Mouse (Mus musculus) cerebral cortex, adult 2 months (tissue): Measurements from ENCODE around the gene Plcl1.

ENCODE experiments used
- WGBS: fragments of 180-500 bp; shearing (Covaris S2); methylation state at CpG from one replicate; pipeline ENCODE4 v1.1.7; 2018; 5-methylcytosine and 5-hydroxymethylcytosine counted together

Plcl1 gene

DNA sequence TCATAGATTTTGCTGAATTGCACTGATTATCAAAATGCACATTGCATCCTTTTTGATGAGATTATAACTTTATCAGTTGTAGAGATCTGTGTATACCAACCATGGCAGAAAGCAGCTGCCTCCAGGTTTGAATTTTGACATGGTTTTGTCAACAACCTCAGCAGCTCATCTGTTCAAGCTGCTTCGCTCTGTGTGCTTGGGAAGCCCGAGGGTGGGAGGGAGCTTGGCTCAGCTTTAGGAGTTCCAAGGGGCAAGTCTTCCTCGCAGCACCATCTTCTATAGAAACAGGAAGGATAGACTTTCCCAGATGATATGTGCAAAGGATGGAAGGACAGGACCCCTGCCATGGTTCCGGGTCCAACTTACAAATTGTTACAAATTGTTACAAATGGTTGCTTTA is 32.9 kb downstream of the Plcl1 start:
- WGBS: 70% methylated on average over 4 of the region's 4 CpGs

DNA sequence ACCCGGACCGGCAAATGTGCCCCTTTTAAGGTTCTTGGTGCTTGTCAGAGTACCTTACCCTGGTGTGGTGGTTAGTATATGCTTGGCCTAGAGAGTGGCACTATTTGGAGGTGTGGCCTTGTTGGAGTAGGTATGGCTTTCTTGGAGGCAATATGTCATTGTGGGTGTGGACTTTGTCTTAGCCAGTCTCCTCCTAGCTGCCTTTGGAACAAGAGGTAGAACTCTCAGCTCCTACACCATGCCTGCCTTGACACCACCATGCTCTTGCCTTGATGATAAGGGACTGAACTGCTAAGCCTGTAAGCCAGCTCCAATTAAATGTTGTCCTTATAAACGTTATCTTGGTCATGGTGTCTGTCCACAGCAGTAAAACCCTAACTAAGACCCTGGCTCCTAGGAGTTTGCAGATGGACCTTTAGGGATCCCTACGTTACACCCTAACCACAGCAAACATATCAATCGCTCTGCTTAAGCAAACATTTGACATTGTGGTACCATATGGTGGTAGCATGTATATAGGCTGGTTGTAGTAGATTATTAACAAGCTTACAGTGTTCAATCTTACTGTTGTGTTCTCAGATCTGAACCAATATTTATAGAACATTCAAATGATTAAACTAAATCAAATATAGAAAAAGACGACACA is 39.4 kb downstream of the Plcl1 start:
- 91% methylated on average over 6 of the region's 6 CpGs for WGBS

DNA sequence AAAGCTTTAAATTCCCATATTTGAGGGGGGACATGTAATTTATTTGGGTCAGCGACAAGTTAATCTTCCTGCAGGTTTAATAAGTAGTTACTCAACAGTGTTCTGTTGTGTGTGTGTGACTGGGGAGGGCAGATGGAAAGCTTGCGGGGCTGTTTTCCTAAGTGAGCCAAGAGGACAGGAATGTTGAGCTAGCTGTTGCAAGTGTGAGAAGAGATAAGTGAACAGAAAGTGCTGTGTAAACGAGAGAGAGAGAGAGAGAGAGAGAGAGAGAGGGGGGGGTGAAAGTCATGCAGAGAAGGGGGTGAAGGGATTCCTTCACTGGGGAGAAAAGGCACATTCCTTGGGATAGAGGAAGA is 39.9 kb downstream of the Plcl1 start:
- WGBS: 67% methylated on average over 3 of the region's 3 CpGs

DNA sequence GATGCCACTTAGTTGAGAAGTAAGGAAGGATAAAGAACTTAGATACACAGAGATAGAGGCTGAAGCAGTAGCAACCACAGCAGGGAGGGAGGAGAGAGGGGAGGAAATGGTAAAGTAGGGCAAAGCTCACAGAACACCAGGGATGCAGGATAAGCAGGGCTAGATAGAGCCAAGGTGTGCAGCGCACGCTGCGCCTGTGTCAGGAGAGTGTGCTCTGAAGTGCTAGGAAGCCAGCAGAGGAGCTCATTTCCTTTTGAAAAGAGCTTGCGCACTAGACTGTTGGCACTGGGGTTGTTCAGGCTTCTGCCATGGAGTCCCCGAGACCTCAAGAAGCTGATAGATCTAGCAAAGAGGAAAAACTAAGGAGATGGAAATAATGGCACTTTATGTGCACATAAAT is 40.6 kb downstream of the Plcl1 start:
- WGBS: 72% methylated on average over 5 of the region's 5 CpGs

DNA sequence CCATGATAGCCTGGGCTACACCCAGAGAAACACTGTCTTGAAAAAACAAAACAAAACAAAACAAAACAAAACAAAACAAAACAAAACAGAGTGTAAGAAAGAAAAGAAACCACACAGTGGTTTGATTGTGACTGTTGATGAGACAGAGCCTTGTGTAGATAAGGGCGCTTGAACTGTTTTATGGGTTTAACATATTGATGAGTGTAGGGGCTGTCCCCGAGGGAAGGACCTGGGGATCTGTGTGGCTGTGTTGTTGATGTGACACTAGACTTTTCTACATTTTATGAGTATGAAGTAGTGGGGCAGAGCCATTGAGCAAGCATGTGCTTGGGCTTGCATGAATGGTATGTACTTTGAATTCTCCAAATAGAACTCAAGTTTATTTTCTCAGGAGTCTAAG is 41.2 kb downstream of the Plcl1 start:
- 84% methylated on average over 2 of the region's 2 CpGs for WGBS

DNA sequence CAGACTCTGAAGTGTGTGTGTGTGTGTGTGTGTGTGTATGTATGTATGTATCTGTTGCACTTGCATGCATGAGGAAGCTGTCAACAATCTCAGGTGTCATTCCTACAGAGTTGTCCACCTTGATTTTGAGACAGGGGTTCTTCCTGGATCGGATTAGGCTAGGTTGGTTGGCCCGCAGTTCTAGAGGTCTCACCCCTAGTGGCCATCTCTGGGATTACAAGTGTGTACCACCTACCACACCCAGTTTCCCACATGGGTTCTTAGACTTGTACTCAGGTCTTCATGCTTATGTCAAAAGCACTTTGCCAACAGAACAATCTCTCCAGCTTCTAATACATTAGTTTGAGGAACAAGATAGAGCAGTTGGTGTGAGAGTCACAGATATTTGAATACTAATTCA is 41.9 kb downstream of the Plcl1 start:
- 87% methylated on average over 2 of the region's 2 CpGs for WGBS

DNA sequence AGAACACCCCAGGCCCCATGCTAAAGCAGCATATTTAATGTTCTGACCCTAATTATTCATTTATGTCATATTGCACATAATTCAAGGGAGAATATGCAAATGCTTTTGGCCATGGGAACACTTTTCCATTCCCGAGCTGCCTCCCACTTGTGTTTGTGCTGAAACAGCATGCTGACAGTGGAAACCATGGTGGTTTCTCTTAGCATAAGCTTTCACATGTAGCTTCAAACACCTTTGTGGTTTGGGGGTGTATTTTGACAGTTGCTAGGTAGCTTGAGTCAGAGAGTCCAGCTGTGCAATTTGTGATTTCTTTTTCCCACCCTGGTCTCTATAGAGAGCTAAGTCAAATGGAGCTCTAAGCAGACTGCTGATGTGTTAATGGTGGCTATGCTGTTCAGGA is 42.4 kb downstream of the Plcl1 start:
- 49% methylated on average over 1 of the region's 1 CpGs for WGBS

DNA sequence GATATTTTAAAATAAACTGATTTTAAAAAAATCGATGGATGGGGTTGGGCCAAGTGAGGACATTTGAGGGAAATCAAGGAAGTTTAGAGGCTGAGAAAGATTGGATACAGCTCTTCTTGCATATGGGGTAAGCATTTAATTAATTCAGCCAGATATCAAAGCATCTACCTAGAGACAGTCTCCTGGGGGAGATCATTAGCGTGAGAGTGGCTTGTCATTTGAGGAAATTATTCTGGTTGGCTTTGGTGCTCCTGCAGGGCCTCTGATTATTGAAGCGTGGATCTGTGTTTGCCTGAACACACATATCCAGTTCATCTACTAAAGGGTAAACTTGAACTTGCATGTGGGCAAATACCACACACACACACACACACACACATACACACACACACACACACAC is 44.1 kb downstream of the Plcl1 start:
- 90% methylated on average over 3 of the region's 3 CpGs for WGBS

DNA sequence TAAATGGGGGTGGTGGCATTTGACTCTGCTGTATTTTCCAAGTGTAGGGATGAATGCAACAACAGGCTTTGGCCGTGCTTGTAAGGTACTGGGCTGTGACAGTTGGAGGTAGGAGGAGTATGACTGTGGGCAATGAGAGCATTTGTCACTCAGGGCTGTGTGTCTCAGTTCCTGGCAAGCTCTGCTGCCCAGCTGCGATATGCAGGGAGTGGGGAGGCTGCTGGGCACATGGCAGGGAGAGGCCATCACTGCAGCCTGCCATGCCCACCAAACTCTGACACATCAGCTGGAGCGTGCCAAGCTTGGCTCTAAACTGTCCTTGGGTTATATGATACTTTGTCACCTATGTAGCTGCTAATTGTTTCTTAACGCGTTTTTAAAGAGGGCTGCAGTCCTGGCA is 48.4 kb downstream of the Plcl1 start:
- WGBS: 49% methylated on average over 5 of the region's 5 CpGs

DNA sequence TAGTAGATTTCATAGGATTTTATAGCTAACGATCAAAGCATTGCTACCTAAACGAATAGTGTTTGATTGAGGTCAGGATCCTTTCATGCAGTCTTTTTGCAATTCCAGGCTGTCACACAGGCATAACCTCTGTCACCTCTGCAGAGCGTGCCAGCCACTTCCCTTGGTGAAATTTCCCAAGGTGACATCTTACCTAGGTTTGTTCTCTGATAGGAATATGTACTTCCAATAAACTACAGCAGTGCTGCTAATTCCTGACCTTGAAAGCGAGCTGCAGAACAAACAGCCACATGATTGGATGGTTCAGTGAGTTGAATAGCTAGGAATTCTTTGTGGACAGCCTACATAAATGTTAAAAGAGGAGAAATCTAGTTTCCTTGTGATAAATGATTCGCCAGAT is 56.6 kb downstream of the Plcl1 start:
- whole genome bisulfite sequencing: 85% methylated on average over 5 of the region's 5 CpGs

DNA sequence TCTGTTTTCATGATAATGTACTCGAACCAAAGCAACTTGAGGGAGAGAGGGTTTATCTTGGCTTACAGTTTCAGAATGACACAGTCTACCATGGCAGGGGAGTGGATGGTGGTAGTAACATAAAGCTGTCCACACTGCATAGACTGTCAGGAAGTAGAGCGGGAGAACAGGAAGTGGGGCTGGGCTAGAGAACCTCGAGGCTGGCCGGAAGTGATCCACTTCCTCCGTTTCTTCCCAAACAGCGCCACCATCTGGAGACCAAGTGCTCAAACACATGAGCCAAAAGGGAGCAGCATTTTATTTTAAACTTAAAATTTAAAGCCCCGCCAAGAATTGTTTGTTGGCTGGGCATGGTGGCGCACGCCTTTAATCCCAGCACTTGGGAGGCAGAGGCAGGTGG is 68.0 kb downstream of the Plcl1 start:
- 89% methylated on average over 9 of the region's 9 CpGs for WGBS

DNA sequence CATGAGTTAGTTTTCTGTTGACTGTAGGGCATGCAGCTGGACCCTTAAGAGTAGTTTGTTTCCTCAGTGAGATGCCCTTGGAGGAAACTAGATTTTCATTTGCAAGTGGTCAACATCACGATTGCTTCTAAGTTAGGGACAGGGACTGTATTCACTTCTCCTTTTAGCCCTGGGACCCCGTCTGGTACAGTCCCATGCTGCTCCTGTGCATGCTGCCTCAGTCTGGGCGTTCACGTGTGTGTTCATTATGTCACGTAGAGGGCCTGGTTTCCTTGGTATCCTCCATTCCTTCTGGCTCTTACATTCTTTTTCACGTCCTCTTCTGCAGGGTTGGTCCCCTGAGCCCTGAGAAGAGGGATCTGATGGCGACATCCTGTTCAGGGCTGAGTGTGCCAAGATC is 69.3 kb downstream of the Plcl1 start:
- WGBS: 74% methylated on average over 7 of the region's 7 CpGs

DNA sequence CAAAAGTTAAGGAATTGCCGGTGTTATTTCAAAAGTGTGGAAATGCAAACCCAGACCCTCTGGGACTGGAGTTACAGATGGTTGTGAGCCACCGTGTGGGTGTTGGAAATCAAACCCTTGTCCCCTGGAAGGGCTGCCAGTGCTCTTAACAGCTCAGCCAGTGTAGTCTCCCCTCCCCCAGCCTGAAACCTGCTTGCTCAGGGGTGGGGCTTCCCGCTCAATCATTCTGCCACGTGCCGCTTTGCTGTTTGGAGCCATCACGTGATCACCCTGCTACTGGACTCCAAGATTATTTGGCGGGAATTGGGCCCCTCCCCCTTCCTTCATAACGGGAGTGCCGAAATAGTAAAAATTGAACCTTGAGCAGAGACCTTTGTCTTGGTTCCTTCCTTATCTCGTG is 81.7 kb downstream of the Plcl1 start:
- 83% methylated on average over 10 of the region's 10 CpGs for WGBS

DNA sequence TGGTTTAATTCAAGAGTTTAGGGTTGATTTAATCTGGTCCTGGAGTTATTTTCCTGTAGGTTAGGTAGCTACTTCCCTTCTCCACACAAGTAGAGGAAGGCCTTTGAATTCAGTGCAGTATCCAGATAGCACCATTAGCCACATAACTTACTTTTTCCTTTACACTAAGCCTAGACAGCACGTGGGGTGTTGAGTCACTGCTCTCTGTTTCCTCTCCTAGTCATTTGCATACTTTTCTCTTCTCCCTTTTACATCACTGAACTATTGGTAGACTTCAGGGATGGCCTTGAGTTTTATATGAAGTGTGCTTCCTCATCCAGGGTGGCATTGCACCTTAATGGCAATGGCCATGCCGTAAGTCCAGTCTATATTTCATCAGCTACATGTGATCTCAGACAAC is 82.5 kb downstream of the Plcl1 start:
- 70% methylated on average over 2 of the region's 2 CpGs for WGBS

DNA sequence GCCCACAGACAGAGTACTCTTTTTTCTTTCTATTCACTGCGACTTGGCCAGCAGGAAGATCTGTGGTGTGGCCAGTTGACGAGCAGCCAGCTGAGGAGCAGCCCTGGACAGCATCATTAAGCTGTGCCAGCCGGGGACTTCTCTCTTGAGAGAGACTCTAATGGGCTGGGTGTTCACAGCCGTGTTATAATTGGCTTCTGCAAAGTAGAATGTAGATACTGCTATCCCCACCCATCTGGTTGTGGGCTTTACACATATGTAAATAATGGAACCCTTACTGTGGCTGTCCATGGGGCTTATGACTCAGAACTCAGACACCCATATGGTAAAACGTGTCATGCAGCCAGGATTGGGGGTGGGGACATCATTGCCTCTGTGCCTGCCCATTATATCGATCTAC is 83.6 kb downstream of the Plcl1 start:
- WGBS: 27% methylated on average over 6 of the region's 6 CpGs

DNA sequence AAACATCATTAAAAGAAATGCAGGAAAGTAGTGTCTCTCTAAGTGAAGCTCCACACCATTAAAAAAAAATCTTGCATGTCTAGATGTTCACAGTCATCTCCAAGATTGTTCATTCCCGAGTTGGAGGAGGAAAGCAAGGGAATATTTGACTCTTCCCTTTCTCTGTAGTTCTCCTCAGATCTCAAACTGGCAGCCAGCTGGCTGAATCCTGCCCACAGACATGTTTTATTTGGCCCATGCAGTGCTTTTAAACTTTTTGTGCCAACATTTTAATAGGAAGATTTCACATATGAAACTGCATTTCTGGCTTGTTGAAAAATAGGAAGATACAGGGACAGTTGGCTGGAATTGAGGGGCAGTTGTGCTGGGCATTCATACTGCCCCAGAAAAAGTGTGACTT is 94.2 kb downstream of the Plcl1 start:
- WGBS: 29% methylated on average over 1 of the region's 1 CpGs

DNA sequence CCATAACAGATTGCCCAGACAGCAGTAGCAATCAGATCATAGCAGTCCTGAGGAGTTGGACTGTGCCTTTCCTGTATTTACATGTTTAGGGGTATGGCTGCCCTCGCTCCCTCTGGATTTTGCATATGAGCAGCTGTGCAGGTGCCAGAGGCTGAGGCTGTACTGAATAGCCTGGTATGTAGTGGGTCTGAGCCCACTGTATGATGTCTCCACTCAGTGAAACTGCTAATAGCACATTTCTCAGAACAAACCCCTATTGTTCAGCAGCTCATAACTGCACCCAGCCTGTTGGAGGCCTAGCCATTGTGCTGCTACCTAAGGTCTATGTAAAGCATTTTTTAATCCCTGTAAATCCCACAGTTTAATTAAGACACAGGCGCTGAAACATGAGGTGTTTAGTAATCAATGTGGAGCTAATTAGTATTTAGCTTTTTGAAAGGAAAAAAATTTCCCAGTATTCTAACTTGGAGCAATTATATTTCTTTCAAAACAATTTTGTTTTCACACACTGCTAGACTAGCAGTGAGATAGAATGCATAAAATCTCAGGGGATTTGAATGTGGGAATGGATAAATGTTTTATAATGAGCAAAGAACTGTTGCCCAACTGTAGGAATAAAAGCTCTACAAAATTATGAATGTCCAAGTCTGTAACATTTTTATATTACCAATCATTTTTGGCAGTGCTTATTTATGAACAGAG is 95.4 kb downstream of the Plcl1 start:
- WGBS: 72% methylated on average over 2 of the region's 2 CpGs

DNA sequence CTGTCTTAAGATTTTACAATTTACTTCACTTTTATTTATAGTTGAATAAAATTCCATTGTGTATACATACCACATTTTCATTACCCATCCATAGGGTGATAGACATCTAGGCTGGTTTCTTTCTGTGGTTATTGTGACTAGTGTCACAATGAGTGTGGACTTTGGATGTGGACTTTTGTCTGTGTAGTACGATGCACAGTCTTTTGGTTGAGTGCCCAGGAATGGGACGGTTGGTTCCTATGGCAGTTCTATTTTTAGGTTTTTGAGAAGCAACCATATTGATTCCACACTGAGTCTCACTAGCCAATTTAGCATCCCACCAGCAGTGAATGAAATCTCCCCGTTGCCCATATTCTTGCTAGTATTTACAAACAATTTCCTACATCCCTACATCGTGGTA is 100.1 kb downstream of the Plcl1 start:
- 39% methylated on average over 4 of the region's 4 CpGs for WGBS

DNA sequence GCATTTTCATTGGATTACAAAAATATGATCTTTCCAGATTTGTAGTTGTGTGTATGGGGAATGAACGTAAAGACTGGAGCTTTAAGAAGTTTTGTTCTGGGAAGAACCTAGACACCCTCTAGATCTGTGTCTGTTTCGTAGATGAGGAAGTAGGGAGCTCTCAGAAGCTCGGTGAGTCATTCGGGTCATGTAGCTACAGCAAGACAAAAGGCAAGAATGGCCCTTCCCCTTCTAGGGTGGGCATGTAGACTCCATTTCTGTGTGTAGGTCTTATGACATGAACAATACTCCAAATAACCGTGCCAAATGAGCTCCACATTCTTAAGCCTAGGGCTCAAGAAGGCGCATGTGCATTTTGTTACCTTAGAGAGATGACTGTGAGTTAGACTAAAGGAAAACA is 101.3 kb downstream of the Plcl1 start:
- WGBS: 77% methylated on average over 6 of the region's 6 CpGs

DNA sequence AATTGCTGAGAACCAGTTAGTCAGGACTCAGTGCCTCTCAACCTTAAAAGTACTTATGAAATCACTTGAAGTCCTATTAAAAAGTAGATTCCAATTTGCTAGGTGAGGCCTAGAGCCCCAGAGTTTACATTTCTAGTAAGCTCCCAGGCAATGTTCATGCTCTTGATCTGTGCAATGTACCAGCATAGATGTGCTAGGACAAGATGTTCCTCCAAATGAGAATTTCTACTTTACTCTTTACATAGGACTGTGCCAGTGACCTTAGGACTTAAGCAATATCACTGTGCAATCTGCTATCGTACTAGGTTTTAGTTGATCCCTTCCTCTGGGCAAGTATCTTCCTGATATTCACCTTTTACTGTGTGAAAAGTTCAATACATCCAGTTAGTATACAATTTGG is 103.9 kb downstream of the Plcl1 start:
- 99% methylated on average over 1 of the region's 1 CpGs for WGBS

DNA sequence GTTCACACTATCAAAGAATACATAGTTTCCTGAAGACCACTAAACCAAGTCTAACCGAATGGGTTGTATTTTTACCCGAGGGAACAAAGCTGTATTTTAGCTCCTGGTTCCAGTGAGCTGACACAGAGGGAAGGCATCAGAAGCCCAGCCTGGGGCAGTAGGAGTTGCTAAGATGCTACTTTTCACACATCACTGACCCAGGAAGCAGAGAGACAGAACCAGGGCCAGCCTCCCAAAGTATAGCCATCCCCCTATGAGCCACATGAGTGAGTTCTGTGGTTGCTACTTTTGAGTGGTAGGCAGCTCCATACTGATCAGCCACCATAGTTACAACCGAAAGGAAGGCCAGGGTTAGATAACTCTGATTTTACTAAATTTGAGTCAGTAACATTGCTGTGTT is 106.4 kb downstream of the Plcl1 start:
- 87% methylated on average over 3 of the region's 3 CpGs for WGBS

DNA sequence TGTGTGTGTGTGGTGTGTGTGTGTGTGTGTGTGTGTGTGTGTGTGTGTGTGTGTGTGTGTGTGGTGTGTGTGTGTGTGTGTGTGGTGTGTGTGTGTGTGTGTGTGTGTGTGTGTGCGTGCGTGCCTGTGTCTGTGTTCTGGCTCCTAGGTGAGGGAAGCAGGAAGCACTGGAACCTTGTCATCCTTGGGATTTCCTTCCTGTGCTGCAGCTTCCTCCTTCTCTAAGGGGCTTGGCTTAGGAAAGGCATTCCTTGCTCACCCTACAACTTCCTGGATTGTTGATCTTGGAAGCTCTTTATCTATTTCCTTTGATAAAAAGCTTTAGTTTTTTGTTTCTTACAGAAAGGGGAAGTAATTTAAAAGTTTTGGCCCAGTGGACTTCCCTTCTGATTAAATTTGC is 107.1 kb downstream of the Plcl1 start:
- 100% methylated on average over 2 of the region's 2 CpGs for WGBS

DNA sequence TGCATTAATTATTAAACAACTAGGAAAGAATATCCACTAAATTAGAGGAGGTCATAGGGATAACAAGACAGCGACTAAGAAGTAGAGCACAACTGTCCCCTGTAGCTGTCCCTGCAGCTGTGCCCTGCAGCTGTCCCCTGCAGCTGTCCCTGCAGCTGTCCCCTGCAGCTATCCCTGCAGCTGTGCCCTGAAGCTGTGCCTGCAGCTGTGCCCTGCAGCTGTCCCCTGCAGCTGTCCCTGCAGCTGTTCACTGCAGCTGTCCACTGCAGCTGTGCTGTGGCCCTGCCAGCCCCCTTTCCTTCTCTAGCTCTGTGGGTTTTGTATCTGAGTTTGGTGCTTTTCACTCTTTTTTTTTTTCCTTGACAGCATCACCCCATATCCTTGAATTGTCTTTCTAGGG is 118.2 kb downstream of the Plcl1 start:
- WGBS: 95% methylated on average over 1 of the region's 1 CpGs

DNA sequence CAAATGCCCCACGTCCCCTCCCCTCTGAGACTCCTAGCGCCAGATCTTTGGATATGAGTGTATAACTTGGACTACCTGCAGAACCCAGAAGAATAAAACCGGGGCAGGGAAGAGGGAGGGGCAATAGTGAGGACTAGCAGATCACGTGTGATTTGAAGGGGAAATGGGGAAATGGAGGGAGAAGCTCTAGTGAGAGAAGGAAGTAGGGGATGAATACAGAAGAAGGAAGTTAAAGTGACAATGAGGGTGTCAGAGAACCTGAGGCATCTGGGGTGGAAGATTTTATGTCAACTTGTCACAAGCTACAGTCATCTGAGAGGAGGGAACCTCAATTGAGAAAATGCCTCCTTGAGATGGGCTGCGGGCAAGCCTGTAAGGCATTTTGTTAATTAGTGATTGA is 119.4 kb downstream of the Plcl1 start:
- WGBS: 87% methylated on average over 5 of the region's 5 CpGs
